Mouse (Mus musculus) midbrain, embryonic 12.5 days (tissue): ENCODE results near the gene Slc17a7. TPM values are rescaled to one million over a fixed set of nuclear protein-coding genes. Genes with fewer than 3 reads are reported as not detected.

ENCODE experiments used
- ATAC-seq: fragments of 200-750 bp; cut with Nextera tagmentation; 2 replicates; pipeline ENCODE4 v1.8.0; 2017; ENCODE audit warnings: low read depth, moderate TSS enrichment, moderate library complexity; ENCODE audit not compliant: low FRiP score
- H3K27ac ChIP-seq: fragments of 300-500 bp; sonication (generic); replicated peaks from 2 replicates; pipeline ENCODE4 v1.5.1; 2016; ENCODE audit warnings: mild to moderate bottlenecking
- H3K27me3 ChIP-seq: fragments of 300-500 bp; sonication (generic); 2 replicates; pipeline ENCODE4 v1.6.1; 2016; ENCODE audit warnings: mild to moderate bottlenecking
- H3K36me3 ChIP-seq: fragments of 300-500 bp; sonication (generic); 2 replicates; pipeline ENCODE4 v1.6.1; 2016
- H3K4me1 ChIP-seq: fragments of 300-500 bp; sonication (generic); 2 replicates; pipeline ENCODE4 v1.6.1; 2016
- H3K4me2 ChIP-seq: fragments of 300-500 bp; sonication (generic); replicated peaks from 2 replicates; pipeline ENCODE4 v1.6.1; 2016; ENCODE audit warnings: mild to moderate bottlenecking, moderate library complexity
- H3K4me3 ChIP-seq: fragments of 300-500 bp; sonication (generic); 2 replicates; pipeline ENCODE4 v1.5.1; 2016; ENCODE audit warnings: mild to moderate bottlenecking
- H3K9ac ChIP-seq: fragments of 300-500 bp; sonication (generic); replicated peaks from 2 replicates; pipeline ENCODE4 v1.6.1; 2016; ENCODE audit warnings: mild to moderate bottlenecking, moderate library complexity
- H3K9me3 ChIP-seq: fragments of 300-500 bp; sonication (generic); 2 replicates; pipeline ENCODE4 v1.6.1; 2016; ENCODE audit warnings: mild to moderate bottlenecking
- WGBS: fragments of 180-500 bp; shearing (Covaris S2); methylation state at CpG from one replicate; pipeline ENCODE4 v1.1.7; 2016; 5-methylcytosine and 5-hydroxymethylcytosine counted together
- polyA plus RNA-seq: library from polyadenylated mRNA; unstranded; fragments of >200 nt; fragmentation: Nextera tagmentation; extraction: Ambion mirVana; gene quantifications from 2 replicates; pipeline ENCODE4 v1.2.1, GENCODE M21; 2016

Gene Slc17a7
- polyA plus RNA-seq, 1 experiment from 2014 or later, result 0.61 TPM

- Histone ChIP-seq H3K36me3 (peaks cover 17% of the 10 kb centered on the region), H3K27me3 (peaks cover 17% of the 10 kb centered on the region), H3K27ac (no peak overlapping the region), H3K9me3 (no peaks in the 10 kb centered on the region), H3K4me2 (no peak overlapping the region), H3K4me1 (peaks cover 22% of the 10 kb centered on the region), H3K4me3 (no peak overlapping the region), H3K9ac (no peak overlapping the region)
- 92% methylated on average over 6 of the region's 6 CpGs for WGBS
- no peak for ATAC-seq
Measured at GRCm38 (mm10) chr7:45158991-45159390, 4.8 kb upstream of the Slc17a7 start.

GRCm38 (mm10) chr7:45160316-45160800 is 3.4 kb upstream of the Slc17a7 start:
- peaks cover 30% of the 10 kb centered on the region for H3K27me3 ChIP-seq
- no peak overlapping the region for H3K27ac ChIP-seq
- no peaks in the 10 kb centered on the region for H3K9me3 ChIP-seq
- no peak for ATAC-seq
- H3K4me3 ChIP-seq, result no peak overlapping the region
- H3K4me2 ChIP-seq, result no peak overlapping the region
- peaks cover 17% of the 10 kb centered on the region for H3K36me3 ChIP-seq
- 97% methylated on average over 6 of the region's 6 CpGs for WGBS
- H3K9ac ChIP-seq, result no peak overlapping the region
- peaks cover 20% of the 10 kb centered on the region for H3K4me1 ChIP-seq

GRCm38 (mm10) chr7:45160866-45161265 is 2.9 kb upstream of the Slc17a7 start:
- no peaks in the 10 kb centered on the region for H3K9me3 ChIP-seq
- WGBS, result 93% methylated on average over 3 of the region's 3 CpGs

GRCm38 (mm10) chr7:45161612-45162473 is 1.9 kb upstream of the Slc17a7 start:
- no peaks in the 10 kb centered on the region for H3K9me3 ChIP-seq
- H3K36me3 ChIP-seq, result peaks cover 17% of the 10 kb centered on the region
- 5% methylated on average over 35 of the region's 35 CpGs for WGBS
- H3K27me3 ChIP-seq, result peaks cover 45% of the 10 kb centered on the region
- ATAC-seq, result peak; percentile 87
- H3K4me2 ChIP-seq, result peak overlapping the region; percentile 62
- H3K9ac ChIP-seq, result peak overlapping the region; percentile 7; the same call in 1 of the 2 replicates
- peaks cover 20% of the 10 kb centered on the region for H3K4me1 ChIP-seq
- H3K27ac ChIP-seq, result no peak overlapping the region
- H3K4me3 ChIP-seq, result peak overlapping the region; percentile 34

More at GRCm38 (mm10) chr7:45160866-45161265, 2.9 kb upstream of the Slc17a7 start:
- Histone ChIP-seq H3K27ac (no peak overlapping the region), H3K4me2 (no peak overlapping the region), H3K4me1 (peaks cover 20% of the 10 kb centered on the region), H3K4me3 (no peak overlapping the region), H3K27me3 (peaks cover 36% of the 10 kb centered on the region), H3K36me3 (peaks cover 17% of the 10 kb centered on the region), H3K9ac (no peak overlapping the region)
- no peak for ATAC-seq

GRCm38 (mm10) chr7:45162551-45162950 is 1.2 kb upstream of the Slc17a7 start:
- ATAC-seq, result no peak
- Histone ChIP-seq H3K36me3 (peaks cover 17% of the 10 kb centered on the region), H3K4me2 (peak overlapping the region; percentile 62), H3K27me3 (peaks cover 52% of the 10 kb centered on the region), H3K9ac (0 out of 2 replicates have a peak overlapping the region, but pooled peaks have one; percentile 7), H3K9me3 (no peaks in the 10 kb centered on the region), H3K4me3 (peak overlapping the region; percentile 34), H3K27ac (no peak overlapping the region), H3K4me1 (peaks cover 20% of the 10 kb centered on the region)
- 23% methylated on average over 6 of the region's 6 CpGs for WGBS

GRCm38 (mm10) chr7:45162996-45163615 is 643 bp upstream of the Slc17a7 start:
- no peak overlapping the region for H3K27ac ChIP-seq
- no peak for ATAC-seq
- no peak overlapping the region for H3K9ac ChIP-seq
- H3K4me3 ChIP-seq, result no peak overlapping the region; the same call in 1 of the 2 replicates
- H3K36me3 ChIP-seq, result peaks cover 13% of the 10 kb centered on the region
- WGBS, result 74% methylated on average over 9 of the region's 9 CpGs
- H3K9me3 ChIP-seq, result no peaks in the 10 kb centered on the region
- peaks cover 58% of the 10 kb centered on the region for H3K27me3 ChIP-seq
- no peak overlapping the region; the same call in 1 of the 2 replicates for H3K4me2 ChIP-seq
- peaks cover 24% of the 10 kb centered on the region for H3K4me1 ChIP-seq

- Histone ChIP-seq H3K4me3 (no peak overlapping the region), H3K9me3 (peaks cover 5% of the 10 kb centered on the region; the same call in 1 of the 2 replicates), H3K36me3 (no peaks in the 10 kb centered on the region), H3K9ac (no peak overlapping the region), H3K4me1 (peaks cover 30% of the 10 kb centered on the region), H3K27me3 (peaks cover 75% of the 10 kb centered on the region), H3K27ac (no peak overlapping the region), H3K4me2 (no peak overlapping the region)
- WGBS, result 66% methylated on average over 5 of the region's 5 CpGs
- no peak for ATAC-seq
Measured at GRCm38 (mm10) chr7:45164833-45165232, 1.1 kb downstream of the Slc17a7 start.

GRCm38 (mm10) chr7:45165701-45166100 is 2.0 kb downstream of the Slc17a7 start:
- H3K36me3 ChIP-seq, result no peaks in the 10 kb centered on the region
- H3K9me3 ChIP-seq, result peaks cover 12% of the 10 kb centered on the region; the same call in 1 of the 2 replicates
- no peak overlapping the region for H3K27ac ChIP-seq
- no peak for ATAC-seq
- 47% methylated on average over 11 of the region's 11 CpGs for WGBS
- no peak overlapping the region for H3K4me2 ChIP-seq
- no peak overlapping the region for H3K4me3 ChIP-seq
- no peak overlapping the region for H3K9ac ChIP-seq
- H3K27me3 ChIP-seq, result peaks cover 84% of the 10 kb centered on the region
- peaks cover 30% of the 10 kb centered on the region for H3K4me1 ChIP-seq

GRCm38 (mm10) chr7:45166950-45167401 is 3.2 kb downstream of the Slc17a7 start:
- H3K9me3 ChIP-seq, result peaks cover 12% of the 10 kb centered on the region; the same call in 1 of the 2 replicates
- no peak for ATAC-seq
- no peak overlapping the region for H3K27ac ChIP-seq
- no peak overlapping the region for H3K4me3 ChIP-seq
- 20% methylated on average over 10 of the region's 10 CpGs for WGBS
- H3K4me2 ChIP-seq, result no peak overlapping the region
- H3K9ac ChIP-seq, result no peak overlapping the region
- H3K27me3 ChIP-seq, result peaks cover 96% of the 10 kb centered on the region
- H3K4me1 ChIP-seq, result peaks cover 27% of the 10 kb centered on the region
- no peaks in the 10 kb centered on the region for H3K36me3 ChIP-seq

- WGBS, result 1% methylated on average over 19 of the region's 19 CpGs
- peaks cover 99% of the 10 kb centered on the region for H3K27me3 ChIP-seq
- peaks cover 19% of the 10 kb centered on the region for H3K4me1 ChIP-seq
- H3K27ac ChIP-seq, result no peak overlapping the region
- no peak; the same call in 1 of the 2 replicates for ATAC-seq
- no peak overlapping the region for H3K9ac ChIP-seq
- peak overlapping the region; percentile 12; the same call in 1 of the 2 replicates for H3K4me2 ChIP-seq
- H3K36me3 ChIP-seq, result no peaks in the 10 kb centered on the region
- H3K9me3 ChIP-seq, result peaks cover 12% of the 10 kb centered on the region; the same call in 1 of the 2 replicates
- H3K4me3 ChIP-seq, result no peak overlapping the region
Measured at GRCm38 (mm10) chr7:45167761-45168445, 4.2 kb downstream of the Slc17a7 start.

- no peak for ATAC-seq
- Histone ChIP-seq H3K9ac (no peak overlapping the region), H3K4me2 (peak overlapping the region; percentile 12; the same call in 1 of the 2 replicates), H3K4me3 (no peak overlapping the region), H3K9me3 (peaks cover 12% of the 10 kb centered on the region; the same call in 1 of the 2 replicates), H3K4me1 (peaks cover 18% of the 10 kb centered on the region), H3K27me3 (peaks cover 97% of the 10 kb centered on the region), H3K36me3 (no peaks in the 10 kb centered on the region), H3K27ac (no peak overlapping the region)
- 4% methylated on average over 24 of the region's 24 CpGs for WGBS
Measured at GRCm38 (mm10) chr7:45168656-45169055, 4.9 kb downstream of the Slc17a7 start.
